Mouse (Mus musculus): Measurements from ENCODE around the gene Gm13283.
"Not testable (repeated sequence)": the region's sequence is repeated elsewhere in the genome, so short reads cannot be mapped to it uniquely, and the experiment has no call there.

DNA sequence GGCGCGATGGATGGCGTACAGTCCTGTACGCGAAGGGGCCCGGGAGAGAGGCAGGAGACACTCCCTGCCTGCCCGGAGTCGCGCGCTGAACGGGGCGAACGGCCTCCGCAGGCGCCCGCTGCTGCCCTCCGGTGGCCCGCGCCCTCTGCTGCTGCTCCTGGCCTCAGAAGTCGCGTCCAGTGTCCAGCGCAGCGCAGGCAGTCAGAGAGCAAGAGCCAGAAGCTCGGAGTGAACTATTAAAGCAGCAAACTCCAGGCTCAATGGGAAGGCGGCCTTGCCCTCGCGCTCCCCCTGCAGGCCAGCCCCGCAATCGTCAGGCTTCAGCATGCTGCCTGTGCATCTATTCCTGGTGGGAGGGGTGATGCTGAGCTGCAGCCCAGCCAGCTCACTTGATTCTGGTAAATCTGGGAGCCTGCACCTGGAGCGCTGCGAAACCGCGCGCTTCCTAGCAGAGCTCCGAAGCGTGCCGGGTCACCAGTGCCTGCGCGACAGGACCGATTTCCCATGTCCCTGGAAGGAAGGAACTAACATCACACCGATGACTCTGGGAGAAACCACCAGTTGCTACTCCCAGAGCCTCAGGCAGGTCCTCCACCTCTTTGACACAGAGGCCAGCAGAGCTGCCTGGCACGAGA, 3.6 kb downstream of the Gm13283 start:
- TF ChIP-seq ZC3H11A (IDR thresholded peaks at IDR 0.05; ENCODE audit: borderline replicate concordance, low read depth, low read length); HCFC1 (IDR thresholded peaks at IDR 0.05; ENCODE audit: borderline replicate concordance, insufficient read depth, low read length); MAFK (IDR thresholded peaks at IDR 0.05; ENCODE audit: insufficient read depth, low read depth, low read length); ZNF384 (IDR thresholded peaks at IDR 0.05; ENCODE audit: low read depth, low read length): not testable (repeated sequence)
